Mouse (Mus musculus) macrophage (primary cell): ENCODE results near the gene Lrig2. TPM values are rescaled to one million over a fixed set of nuclear protein-coding genes. Genes with fewer than 3 reads are reported as not detected.

ENCODE experiments used
- H3K27ac ChIP-seq: fragments of 350-480 bp; formaldehyde crosslinking; 2 replicates; pipeline ENCODE4 v1.9.0; 2021
- H3K36me3 ChIP-seq: fragments of 350-480 bp; formaldehyde crosslinking; 2 replicates; pipeline ENCODE4 v1.9.0; 2021; ENCODE audit errors: inconsistent target
- H3K4me3 ChIP-seq: fragments of 350-480 bp; formaldehyde crosslinking; 2 replicates; pipeline ENCODE4 v1.9.0; 2021; ENCODE audit errors: inconsistent target
- H3K79me2 ChIP-seq: fragments of 350-480 bp; formaldehyde crosslinking; 2 replicates; pipeline ENCODE4 v1.9.0; 2021; ENCODE audit errors: inconsistent target
- WGBS: methylation state at CpG from one replicate; pipeline ENCODE4 v1.1.7; 2026; ENCODE audit warnings: inconsistent platforms; ENCODE audit not compliant: missing documents; 5-methylcytosine and 5-hydroxymethylcytosine counted together
- polyA plus RNA-seq: library from polyadenylated mRNA; stranded (reverse); fragments of 250-400 nt; gene quantifications from 3 replicates; pipeline ENCODE4 v1.2.4, GENCODE M21; 2018; ENCODE audit warnings: inconsistent platforms

Lrig2 gene
- polyA plus RNA-seq, 1 experiment from 2014 or later: 5.4 TPM

DNA sequence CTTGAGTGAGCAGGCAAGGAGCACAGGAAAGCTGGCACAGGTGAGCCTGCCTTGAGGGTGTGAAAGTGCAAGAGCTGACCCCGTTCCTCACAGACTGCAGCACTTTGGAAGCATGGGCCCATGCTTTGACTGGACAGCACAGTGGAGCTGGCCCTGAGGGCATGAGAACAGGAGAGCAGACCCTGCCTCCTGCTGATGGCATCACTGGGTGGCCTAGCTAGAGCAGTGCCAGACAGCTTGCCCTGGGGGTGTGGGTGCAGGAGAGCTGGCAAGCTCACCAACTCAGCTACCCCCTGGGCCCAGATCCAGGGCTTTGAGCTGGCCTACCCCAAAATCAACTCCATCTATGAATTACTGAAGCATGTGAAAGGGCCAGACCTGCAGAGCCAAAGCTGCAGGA lies 53.1 kb downstream of the Lrig2 start:
- no peak overlapping the region for H3K4me3 ChIP-seq
- H3K27ac ChIP-seq: no peak overlapping the region
- 100% methylated on average over 1 of the region's 1 CpGs for WGBS
- H3K36me3 ChIP-seq: peaks cover 48% of the 10 kb centered on the region; the same call in 1 of the 2 replicates
- H3K79me2 ChIP-seq: no peaks in the 10 kb centered on the region

DNA sequence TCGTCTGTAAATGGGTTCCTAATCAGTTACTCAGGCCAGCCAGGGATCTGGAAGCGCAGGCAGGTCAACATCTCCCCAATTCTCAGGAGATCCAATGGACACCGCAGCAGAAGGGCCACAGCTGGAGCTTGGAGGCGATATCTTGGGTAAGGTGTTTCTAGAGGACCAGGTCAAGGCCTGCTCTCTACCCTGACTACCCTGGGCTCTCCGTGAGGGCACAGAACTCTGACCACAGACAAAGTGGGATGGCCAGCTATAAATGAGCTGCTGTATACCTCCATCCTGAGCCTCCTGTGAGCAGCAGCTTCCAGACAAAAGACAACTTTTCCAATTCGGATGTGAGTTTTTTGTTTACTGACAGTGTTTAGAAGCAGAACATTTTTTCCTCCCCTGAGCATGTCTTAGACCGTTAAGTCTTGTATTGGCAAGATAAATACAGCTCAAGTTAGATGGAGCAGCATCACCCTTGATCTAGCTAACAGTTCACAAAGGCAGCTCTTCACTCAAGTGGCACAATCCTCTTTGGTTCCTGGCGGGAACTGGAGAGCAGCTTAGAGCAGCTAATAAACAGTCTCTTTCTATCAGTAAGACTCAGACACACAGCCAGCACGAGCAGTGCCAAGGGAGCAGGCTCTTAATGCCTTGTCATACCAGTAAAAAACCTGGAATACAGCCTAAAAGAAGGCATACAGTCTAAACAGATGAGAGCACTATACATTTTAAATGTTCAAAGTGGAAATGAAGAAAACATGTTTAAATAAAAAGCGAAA lies 56.0 kb downstream of the Lrig2 start:
- no peaks in the 10 kb centered on the region for H3K79me2 ChIP-seq
- WGBS: 92% methylated on average over 10 of the region's 10 CpGs
- no peak overlapping the region for H3K27ac ChIP-seq
- H3K4me3 ChIP-seq: no peak overlapping the region
- peaks cover 21% of the 10 kb centered on the region; the same call in 1 of the 2 replicates for H3K36me3 ChIP-seq

DNA sequence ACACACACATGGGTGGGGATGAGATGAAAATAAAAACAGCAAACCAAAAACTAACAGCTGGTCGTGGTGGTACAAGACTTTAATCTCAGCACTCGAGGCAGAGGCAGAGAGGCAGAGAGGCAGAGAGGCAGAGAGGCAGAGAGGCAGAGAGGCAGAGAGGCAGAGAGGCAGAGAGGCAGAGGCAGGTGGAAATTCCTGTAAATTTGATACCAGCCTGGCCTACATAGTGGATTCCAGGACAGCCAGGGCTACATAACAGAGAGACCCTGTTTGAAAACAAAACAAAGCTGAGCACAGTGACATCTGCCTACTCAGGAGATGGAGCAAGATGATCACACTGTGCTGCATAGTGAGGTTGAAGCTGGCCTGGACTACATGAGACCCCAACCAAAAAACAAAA lies 64.5 kb downstream of the Lrig2 start:
- Histone ChIP-seq H3K27ac (no peak overlapping the region), H3K36me3 (no peaks in the 10 kb centered on the region), H3K4me3 (no peak overlapping the region), H3K79me2 (no peaks in the 10 kb centered on the region)
- 79% methylated on average over 2 of the region's 2 CpGs for WGBS

DNA sequence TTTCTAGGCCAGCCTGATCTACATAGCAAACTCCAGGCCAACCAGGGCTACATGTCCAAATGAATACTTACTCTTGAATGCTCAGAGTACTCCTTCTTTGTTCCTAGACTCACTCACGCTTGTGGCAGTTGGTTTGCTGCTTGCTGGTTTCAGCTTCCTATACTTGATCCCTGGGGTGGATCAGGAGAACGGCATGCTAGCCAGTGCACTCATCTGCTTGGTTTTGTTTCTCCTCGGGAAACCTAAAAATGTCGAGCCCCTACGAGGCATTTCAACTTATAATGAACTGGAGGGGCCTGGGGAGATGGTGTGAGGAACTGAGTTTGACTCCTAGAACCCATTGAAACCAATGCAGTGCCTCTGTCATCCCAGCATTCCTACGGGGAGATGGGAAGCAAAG lies 65.0 kb downstream of the Lrig2 start:
- Histone ChIP-seq H3K36me3 (no peaks in the 10 kb centered on the region), H3K79me2 (no peaks in the 10 kb centered on the region), H3K27ac (no peak overlapping the region), H3K4me3 (no peak overlapping the region)
- 96% methylated on average over 6 of the region's 6 CpGs for whole genome bisulfite sequencing

DNA sequence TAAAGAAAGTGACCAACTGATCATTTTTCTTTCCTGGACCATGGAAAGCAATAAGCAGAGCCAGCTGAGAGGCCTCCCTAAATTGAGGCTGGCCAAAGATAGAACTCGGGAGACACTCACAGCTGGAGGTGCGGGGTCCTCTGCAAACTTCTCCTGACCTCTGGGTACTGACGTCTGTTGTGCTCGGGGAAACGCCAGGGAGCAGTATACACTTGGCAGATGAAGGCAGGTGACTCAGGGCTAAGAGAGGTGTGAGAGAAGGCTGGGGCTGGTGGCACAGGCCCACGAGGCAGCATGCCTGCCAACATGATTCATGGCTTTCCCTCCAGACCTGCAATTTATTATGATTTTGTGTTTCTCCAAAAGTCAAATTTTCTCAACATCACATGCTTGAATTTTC lies 66.1 kb downstream of the Lrig2 start:
- H3K4me3 ChIP-seq: no peak overlapping the region
- no peaks in the 10 kb centered on the region for H3K36me3 ChIP-seq
- 79% methylated on average over 6 of the region's 6 CpGs for whole genome bisulfite sequencing
- H3K79me2 ChIP-seq: no peaks in the 10 kb centered on the region
- H3K27ac ChIP-seq: no peak overlapping the region

DNA sequence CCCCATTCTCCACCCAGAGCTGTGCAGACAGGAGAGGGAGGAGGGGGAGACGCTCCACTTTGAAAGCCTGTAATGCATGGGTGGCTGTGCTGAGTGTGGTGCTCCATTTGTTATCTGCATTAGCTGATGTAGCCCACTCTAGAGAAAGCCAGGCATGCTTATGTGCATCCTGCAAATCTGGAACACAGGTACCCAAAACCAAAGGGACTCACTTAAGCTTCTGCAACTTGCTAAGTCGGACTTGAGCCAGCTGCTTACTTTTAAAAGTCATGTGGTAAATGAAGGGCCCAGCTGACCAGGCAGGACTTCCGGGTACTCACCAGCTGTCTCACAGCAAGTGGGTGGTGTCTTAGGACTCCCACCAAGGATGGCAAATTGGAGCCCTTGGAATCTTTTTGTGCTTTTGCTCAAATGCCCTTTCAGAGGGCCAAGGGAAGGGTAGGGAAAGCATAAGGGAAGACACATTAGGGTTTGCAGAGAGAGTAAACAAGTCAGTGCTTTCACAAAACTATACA lies 66.7 kb downstream of the Lrig2 start:
- 80% methylated on average over 3 of the region's 3 CpGs for WGBS
- Histone ChIP-seq H3K79me2 (no peaks in the 10 kb centered on the region), H3K27ac (no peak overlapping the region), H3K4me3 (no peak overlapping the region), H3K36me3 (no peaks in the 10 kb centered on the region)

DNA sequence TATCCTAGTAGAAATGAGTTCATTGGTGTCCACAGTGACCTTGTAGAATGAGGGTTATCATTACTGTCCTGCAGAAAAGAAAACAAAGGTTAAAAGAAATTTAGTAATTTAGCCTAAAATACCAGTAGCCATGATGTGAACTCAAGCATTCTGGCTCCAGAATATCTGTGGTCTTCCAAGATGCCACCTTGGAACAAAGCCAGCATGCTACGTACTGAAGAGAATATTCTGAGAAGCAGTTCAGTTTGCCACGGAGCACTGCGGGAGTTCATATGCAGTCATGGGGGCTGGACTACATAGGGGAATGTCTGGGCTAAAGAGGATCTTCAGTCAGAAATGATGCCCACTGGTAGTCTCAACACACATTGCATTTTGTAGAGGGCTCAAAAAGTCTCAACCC lies 67.6 kb downstream of the Lrig2 start:
- H3K79me2 ChIP-seq: no peaks in the 10 kb centered on the region
- no peaks in the 10 kb centered on the region for H3K36me3 ChIP-seq
- no peak overlapping the region for H3K27ac ChIP-seq
- H3K4me3 ChIP-seq: no peak overlapping the region
- WGBS: 95% methylated on average over 3 of the region's 3 CpGs

DNA sequence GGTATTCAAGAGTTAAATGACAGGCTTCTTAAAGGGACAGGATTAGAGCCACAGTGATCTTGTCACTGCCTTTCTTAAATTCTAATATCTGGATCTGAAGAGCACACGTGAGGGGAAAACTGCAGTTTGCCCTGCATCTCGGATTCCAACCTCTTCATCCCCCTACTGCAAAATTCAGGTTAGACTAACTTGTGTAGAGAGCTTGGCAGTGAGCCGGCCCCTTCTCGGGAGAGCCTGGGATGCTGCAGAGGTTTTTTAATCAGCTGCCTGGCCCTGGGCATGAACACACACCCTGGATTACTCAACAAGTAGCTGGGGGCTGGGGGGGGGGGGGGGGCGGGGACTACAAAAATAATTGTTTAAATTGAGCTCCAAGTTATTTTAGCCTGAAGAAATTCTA lies 69.4 kb downstream of the Lrig2 start:
- Histone ChIP-seq H3K79me2 (no peaks in the 10 kb centered on the region), H3K27ac (no peak overlapping the region), H3K4me3 (no peak overlapping the region), H3K36me3 (no peaks in the 10 kb centered on the region)
- WGBS: 31% methylated on average over 4 of the region's 5 CpGs

DNA sequence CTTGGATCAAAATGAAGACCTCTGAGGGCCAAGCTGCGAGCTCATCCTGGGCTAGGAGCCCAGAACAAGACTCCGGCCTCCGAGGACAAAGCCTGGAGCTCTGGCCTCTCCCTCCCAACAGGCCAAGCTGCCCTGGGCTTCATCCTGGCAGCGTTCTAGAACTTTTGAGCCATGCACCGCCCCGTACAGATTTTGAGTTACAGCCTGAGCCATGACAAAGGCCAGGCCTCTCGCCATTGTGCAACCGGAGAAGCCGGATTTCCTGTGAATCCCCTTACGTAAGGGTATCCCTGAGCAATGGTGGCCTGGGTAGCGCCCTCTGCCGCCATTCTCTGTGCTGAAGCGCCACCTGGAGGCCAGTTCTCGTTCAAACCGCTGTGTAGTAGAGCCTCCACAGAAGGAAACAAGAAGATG lies 69.8 kb downstream of the Lrig2 start:
- H3K27ac ChIP-seq: peak overlapping the region; percentile 35
- no peaks in the 10 kb centered on the region for H3K79me2 ChIP-seq
- no peak overlapping the region for H3K4me3 ChIP-seq
- no peaks in the 10 kb centered on the region for H3K36me3 ChIP-seq
- WGBS: 12% methylated on average over 15 of the region's 15 CpGs

DNA sequence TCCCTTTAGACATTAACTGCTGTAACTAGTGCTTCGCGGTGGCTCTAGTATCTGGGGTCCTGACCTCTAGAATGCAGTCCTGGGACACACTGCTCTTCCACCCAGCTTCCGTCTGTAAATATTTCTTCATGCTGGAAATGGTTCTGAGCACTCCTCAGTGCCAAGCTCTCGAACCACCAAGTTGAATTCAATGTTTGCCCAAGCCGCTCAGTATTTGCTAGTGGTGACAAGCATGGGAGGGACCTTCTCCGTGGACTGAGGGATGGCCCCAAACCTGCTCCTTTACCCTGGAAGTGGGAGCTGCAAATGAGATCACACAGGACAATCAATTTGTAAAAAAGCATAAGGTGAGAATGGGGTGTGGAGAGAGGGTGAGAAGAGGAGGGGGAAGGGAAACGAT lies 70.3 kb downstream of the Lrig2 start:
- 85% methylated on average over 7 of the region's 7 CpGs for WGBS
- H3K27ac ChIP-seq: peak overlapping the region; percentile 35
- no peaks in the 10 kb centered on the region for H3K36me3 ChIP-seq
- no peak overlapping the region for H3K4me3 ChIP-seq
- H3K79me2 ChIP-seq: no peaks in the 10 kb centered on the region

DNA sequence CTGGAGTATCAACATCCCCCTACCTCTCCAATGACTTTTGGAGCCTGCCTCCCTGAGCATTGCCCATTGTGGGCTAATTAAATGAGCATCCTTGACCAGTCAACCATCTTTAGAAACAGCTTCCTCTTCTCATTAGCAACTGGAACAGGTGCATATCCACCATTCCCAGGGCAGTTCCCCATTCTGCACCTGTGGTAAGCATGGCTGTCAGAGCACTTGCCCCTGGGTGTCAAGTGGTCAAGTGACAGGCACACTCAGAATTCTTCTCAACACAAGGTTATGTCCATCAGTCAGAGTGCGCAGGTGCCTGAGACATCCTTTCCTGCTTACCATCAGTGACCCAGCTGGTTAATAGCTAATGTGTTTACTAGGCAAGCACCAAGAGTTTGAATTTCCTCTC lies 72.9 kb downstream of the Lrig2 start:
- WGBS: 94% methylated on average over 1 of the region's 1 CpGs
- Histone ChIP-seq H3K27ac (no peak overlapping the region), H3K79me2 (no peaks in the 10 kb centered on the region), H3K36me3 (no peaks in the 10 kb centered on the region), H3K4me3 (no peak overlapping the region)

DNA sequence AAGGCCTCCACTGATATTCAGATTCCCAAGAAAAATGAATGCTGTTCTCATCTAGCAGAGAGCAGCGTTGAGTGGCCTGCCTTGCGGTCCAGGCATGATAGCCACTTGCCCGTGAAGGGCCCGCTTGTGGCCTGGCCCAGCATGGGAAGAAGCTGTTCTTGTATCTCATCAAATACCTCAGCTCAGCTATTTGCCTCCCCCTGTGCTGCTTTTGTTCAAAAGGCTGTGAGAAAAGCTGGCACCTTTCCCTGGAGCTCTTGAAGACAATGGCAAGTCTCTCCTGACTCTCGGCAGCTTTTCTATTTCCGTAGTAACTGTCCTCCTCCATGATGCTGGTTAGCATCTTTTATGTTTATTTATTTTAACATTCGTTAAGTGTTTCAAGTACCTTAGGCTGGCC lies 74.1 kb downstream of the Lrig2 start:
- H3K79me2 ChIP-seq: no peaks in the 10 kb centered on the region
- H3K36me3 ChIP-seq: no peaks in the 10 kb centered on the region
- 96% methylated on average over 7 of the region's 7 CpGs for WGBS
- H3K4me3 ChIP-seq: no peak overlapping the region
- no peak overlapping the region for H3K27ac ChIP-seq

DNA sequence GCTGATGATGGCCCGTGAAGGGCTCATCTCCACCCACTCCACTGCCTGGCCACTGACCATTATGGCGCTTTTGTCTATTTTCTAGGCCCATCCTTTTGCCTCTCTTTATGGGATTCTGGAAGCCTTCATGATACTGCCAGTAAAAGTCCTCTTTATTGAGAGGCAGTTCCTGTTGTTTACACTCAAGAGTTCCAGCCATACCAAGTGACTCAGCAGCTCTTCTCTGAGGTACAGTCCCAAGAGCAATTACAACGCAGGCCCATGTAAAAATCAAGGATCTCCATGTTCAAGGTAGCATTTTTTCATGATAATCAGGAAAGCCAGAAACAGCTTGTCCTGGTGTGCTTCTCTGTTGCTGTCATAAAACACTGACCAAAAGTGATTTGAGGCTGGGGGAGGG lies 75.8 kb downstream of the Lrig2 start:
- WGBS: 84% methylated on average over 3 of the region's 3 CpGs
- H3K79me2 ChIP-seq: no peaks in the 10 kb centered on the region

DNA sequence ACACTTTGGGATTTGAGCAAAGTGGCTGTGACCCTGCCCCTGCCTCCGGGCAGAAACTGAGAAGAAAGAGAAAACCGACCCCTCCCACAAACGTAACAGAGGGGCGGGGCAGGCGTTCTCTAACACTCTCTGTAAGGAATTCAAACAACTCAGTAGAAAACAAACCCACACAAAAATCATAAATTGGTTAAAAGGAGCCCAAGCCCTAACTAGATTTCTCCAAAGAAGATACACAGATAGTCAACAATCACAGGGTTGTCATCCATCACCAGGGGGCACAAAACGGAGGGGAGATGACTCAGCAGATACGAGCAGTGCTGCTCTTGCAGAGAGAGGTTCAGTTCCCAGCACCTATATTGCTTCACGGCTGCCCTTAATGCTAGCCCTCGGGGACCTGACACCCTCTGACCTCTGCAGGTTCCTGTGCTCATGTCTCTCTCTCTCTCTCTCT lies 77.4 kb downstream of the Lrig2 start:
- H3K27ac ChIP-seq: no peak overlapping the region
- no peaks in the 10 kb centered on the region for H3K79me2 ChIP-seq
- 14% methylated on average over 9 of the region's 9 CpGs for WGBS
- no peak overlapping the region; the same call in 1 of the 2 replicates for H3K4me3 ChIP-seq
- H3K36me3 ChIP-seq: no peaks in the 10 kb centered on the region

More for the DNA sequence above, 75.8 kb downstream of the Lrig2 start:
- Histone ChIP-seq H3K4me3 (no peak overlapping the region), H3K27ac (no peak overlapping the region), H3K36me3 (no peaks in the 10 kb centered on the region)

DNA sequence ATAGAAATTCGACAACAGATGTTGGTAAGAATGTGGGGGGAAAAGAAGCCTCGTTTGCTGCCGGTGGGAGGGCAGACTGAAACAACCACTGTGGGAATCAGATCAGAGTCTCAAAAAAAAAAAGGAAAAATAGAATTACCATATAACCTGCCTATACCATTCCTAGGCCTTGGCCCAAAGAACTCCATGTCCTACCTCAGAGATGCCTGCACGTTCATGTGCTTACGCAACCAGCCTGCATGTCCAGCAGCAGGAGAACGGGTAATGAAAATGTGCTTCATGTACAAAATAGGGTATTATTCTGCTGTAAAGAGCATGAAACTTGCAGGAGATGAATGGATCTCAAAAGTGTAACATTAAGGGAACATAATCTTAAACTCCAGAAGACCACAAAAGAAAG lies 79.1 kb downstream of the Lrig2 start:
- H3K36me3 ChIP-seq: no peaks in the 10 kb centered on the region
- WGBS: 84% methylated on average over 6 of the region's 6 CpGs
- H3K79me2 ChIP-seq: no peaks in the 10 kb centered on the region
- no peak overlapping the region for H3K4me3 ChIP-seq
- no peak overlapping the region for H3K27ac ChIP-seq

DNA sequence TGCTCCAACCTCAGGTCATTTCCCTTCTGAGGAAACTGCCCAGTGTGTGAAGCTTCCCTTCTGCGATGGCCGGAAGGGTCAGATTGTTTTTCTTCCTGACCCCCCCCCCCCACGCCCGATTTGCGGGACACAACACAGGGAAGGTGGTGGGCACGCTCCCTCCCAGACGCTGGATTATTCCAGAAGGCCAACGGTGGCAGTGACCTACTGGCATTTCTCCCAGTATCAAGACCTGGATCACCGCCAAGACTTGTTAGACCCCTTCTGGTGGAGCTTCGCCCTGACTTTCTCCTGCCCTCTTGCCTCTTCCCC lies 79.9 kb downstream of the Lrig2 start:
- H3K36me3 ChIP-seq: no peaks in the 10 kb centered on the region
- 35% methylated on average over 10 of the region's 10 CpGs for whole genome bisulfite sequencing
- H3K4me3 ChIP-seq: no peak overlapping the region
- no peak overlapping the region for H3K27ac ChIP-seq
- no peaks in the 10 kb centered on the region for H3K79me2 ChIP-seq
